Mouse (Mus musculus) liver, embryonic 16.5 days (tissue): ENCODE measurements around the gene Actr2. TPM values are rescaled to one million over a fixed set of nuclear protein-coding genes. Genes with fewer than 3 reads are reported as not detected.

Experiments
- ATAC-seq: fragments of 200-750 bp; cut with Nextera tagmentation; 2 replicates; pipeline ENCODE4 v1.8.0; 2017; ENCODE audit warnings: low read depth, mild to moderate bottlenecking, moderate number of reproducible peaks, moderate library complexity
- H3K27ac ChIP-seq: fragments of 300-500 bp; sonication (generic); 2 replicates; pipeline ENCODE4 v1.5.1; 2014; ENCODE audit warnings: mild to moderate bottlenecking, low read length
- H3K27me3 ChIP-seq: fragments of 300-500 bp; sonication (generic); 2 replicates; pipeline ENCODE4 v1.6.1; 2014; ENCODE audit warnings: low read depth, low read length, mixed read lengths; ENCODE audit not compliant: control insufficient read depth, insufficient read depth
- H3K36me3 ChIP-seq: fragments of 300-500 bp; sonication (generic); 2 replicates; pipeline ENCODE4 v1.6.1; 2014; ENCODE audit warnings: mild to moderate bottlenecking; ENCODE audit not compliant: control insufficient read depth, insufficient read depth
- H3K4me1 ChIP-seq: fragments of 300-500 bp; sonication (generic); 2 replicates; pipeline ENCODE4 v1.6.1; 2014; ENCODE audit warnings: low read depth, low read length, mixed read lengths; ENCODE audit not compliant: control insufficient read depth
- H3K4me2 ChIP-seq: fragments of 300-500 bp; sonication (generic); 2 replicates; pipeline ENCODE4 v1.6.1; 2014; ENCODE audit warnings: low read depth, low read length, mixed read lengths
- H3K4me3 ChIP-seq: fragments of 300-500 bp; sonication (generic); 2 replicates; pipeline ENCODE4 v1.5.1; 2014; ENCODE audit warnings: low read depth, mild to moderate bottlenecking, low read length
- H3K9ac ChIP-seq: fragments of 300-500 bp; sonication (generic); 2 replicates; pipeline ENCODE4 v1.6.1; 2014; ENCODE audit warnings: low read depth, low read length
- H3K9me3 ChIP-seq: fragments of 300-500 bp; sonication (generic); replicated peaks from 2 replicates; pipeline ENCODE4 v1.6.1; 2016; ENCODE audit warnings: low read length; ENCODE audit not compliant: control insufficient read depth
- WGBS: fragments of 180-500 bp; shearing (Covaris S2); extraction: QIAGEN DNeasy Blood & Tissue Kit; methylation state at CpG from one replicate; pipeline ENCODE4 v1.1.7; 2014; ENCODE audit not compliant: insufficient replicate concordance; 5-methylcytosine and 5-hydroxymethylcytosine counted together
- polyA plus RNA-seq: library from polyadenylated mRNA; unstranded; fragments of >200 nt; fragmentation: Nextera tagmentation; extraction: Ambion mirVana; gene quantifications from 2 replicates; pipeline ENCODE4 v1.2.1, GENCODE M21; 2015

The Actr2 gene
- polyA plus RNA-seq, 1 experiment from 2014 or later: 39.9 TPM

DNA sequence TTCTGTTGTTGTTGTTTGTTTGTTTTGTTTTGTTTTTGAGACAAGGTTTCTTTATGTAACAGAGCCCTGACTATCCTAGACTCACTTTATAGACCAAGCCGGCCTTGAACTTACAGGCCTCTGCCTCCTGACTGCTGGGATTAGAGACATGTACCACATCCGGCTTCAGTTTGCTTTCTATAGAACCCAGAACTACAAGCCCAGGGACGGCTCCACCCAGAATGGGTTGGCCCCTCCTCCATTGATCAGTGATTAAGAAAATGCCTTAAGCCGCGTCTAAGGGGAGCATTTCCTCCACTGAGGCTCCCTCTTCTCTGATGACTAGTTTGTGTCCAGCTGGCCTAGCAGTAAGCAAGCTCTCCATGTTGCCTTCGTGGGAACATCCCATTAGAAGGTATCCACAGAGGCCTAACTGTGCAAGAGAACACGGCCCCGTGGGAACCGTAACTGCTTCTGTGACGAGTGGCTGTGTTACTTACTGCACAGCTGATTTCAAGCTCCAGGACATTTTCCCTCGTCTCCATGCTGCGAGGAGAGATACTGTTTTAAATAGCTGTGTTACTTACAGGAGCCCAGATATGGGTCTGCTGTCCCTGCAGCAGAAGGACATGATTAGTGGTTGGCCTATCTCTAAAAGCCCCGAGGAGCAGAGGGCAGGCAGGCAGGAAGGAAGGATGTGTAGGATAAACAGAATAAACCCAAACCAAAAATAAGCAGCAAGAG, 59.7 kb downstream of the Actr2 start:
- Histone ChIP-seq H3K9me3 (no peaks in the 10 kb centered on the region), H3K4me2 (peak overlapping the region; percentile 31; the same call in 1 of the 2 replicates), H3K27ac (0 out of 2 replicates have a peak overlapping the region, but pooled peaks have one; percentile 9), H3K9ac (no peak overlapping the region), H3K27me3 (no peaks in the 10 kb centered on the region), H3K4me3 (no peak overlapping the region), H3K4me1 (peaks cover 5% of the 10 kb centered on the region), H3K36me3 (no peaks in the 10 kb centered on the region)
- ATAC-seq: peak; percentile 51
- WGBS: 23% methylated on average over 13 of the region's 13 CpGs

DNA sequence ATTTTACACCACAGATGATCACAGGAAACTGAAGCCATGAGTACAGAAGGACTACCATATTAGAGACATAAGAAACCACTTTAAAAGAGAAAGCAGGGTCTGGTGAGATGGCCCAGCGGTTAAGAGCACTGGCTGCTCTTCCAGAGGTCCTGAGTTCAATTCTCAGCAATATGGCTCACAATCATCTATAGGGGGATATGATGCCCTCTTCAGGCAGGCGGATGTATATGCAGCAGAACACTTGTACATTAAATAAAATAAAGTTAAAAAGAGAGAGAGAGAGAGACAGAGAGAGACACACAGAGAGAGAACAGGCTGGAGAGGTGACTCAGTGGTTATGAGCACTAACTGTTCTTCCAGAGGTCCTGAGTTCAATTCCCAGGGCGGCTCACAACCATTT, 67.1 kb downstream of the Actr2 start:
- H3K27ac ChIP-seq: no peak overlapping the region
- no peak for ATAC-seq
- H3K4me1 ChIP-seq: peaks cover 13% of the 10 kb centered on the region
- no peaks in the 10 kb centered on the region for H3K27me3 ChIP-seq
- no peak overlapping the region for H3K4me2 ChIP-seq
- WGBS: 49% methylated on average over 3 of the region's 3 CpGs
- H3K4me3 ChIP-seq: no peak overlapping the region
- H3K9ac ChIP-seq: no peak overlapping the region
- no peaks in the 10 kb centered on the region; the same call in 1 of the 2 replicates for H3K9me3 ChIP-seq
- H3K36me3 ChIP-seq: no peaks in the 10 kb centered on the region

DNA sequence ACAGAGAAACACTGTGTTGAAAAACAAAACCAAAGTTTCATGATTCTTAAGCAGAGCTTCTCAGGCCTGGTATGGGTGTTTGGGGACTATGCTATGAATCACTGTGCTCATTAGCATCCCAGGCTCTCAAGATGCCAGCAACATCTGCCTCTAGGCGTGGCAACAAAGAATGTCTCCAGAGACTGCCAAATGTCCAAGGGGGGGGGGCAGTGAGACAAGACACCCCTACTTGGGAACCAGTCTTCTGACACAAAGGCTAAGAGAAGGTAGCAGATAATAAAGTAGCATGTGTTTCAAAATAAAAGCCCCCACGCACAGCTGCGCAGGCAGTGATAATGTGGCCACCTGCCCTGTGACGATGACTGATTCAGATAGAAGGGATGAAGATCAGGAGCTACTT, 69.5 kb downstream of the Actr2 start:
- no peak overlapping the region for H3K27ac ChIP-seq
- peaks cover 13% of the 10 kb centered on the region for H3K4me1 ChIP-seq
- no peaks in the 10 kb centered on the region for H3K27me3 ChIP-seq
- H3K4me2 ChIP-seq: no peak overlapping the region
- WGBS: 40% methylated on average over 4 of the region's 4 CpGs
- no peaks in the 10 kb centered on the region for H3K36me3 ChIP-seq
- no peaks in the 10 kb centered on the region; the same call in 1 of the 2 replicates for H3K9me3 ChIP-seq
- ATAC-seq: peak; percentile 68
- no peak overlapping the region for H3K4me3 ChIP-seq
- H3K9ac ChIP-seq: no peak overlapping the region

DNA sequence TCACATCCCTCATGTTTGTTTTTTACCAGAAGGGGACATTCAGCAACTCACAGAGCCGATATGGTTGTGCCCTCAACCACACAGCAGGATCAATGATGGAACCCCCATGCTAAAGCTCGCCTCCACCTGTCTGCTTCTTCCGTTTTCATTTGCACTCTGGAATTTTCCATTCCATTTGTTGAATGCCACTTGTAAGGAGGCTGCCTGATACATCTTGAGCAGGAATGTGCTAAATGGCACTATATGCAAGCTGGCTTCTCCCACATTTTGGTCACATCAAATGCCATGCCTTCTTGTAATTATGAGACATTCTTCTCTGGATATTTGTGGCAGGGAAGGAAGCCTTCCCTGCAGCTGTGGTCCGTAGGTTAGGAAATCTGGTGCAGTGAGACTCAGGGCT, 70.6 kb downstream of the Actr2 start:
- no peak overlapping the region for H3K9ac ChIP-seq
- no peak overlapping the region for H3K4me2 ChIP-seq
- no peak overlapping the region for H3K4me3 ChIP-seq
- H3K36me3 ChIP-seq: no peaks in the 10 kb centered on the region
- H3K27ac ChIP-seq: no peak overlapping the region
- H3K4me1 ChIP-seq: peaks cover 13% of the 10 kb centered on the region
- no peaks in the 10 kb centered on the region; the same call in 1 of the 2 replicates for H3K9me3 ChIP-seq
- H3K27me3 ChIP-seq: no peaks in the 10 kb centered on the region
- no peak for ATAC-seq
- WGBS: 58% methylated on average over 4 of the region's 4 CpGs

DNA sequence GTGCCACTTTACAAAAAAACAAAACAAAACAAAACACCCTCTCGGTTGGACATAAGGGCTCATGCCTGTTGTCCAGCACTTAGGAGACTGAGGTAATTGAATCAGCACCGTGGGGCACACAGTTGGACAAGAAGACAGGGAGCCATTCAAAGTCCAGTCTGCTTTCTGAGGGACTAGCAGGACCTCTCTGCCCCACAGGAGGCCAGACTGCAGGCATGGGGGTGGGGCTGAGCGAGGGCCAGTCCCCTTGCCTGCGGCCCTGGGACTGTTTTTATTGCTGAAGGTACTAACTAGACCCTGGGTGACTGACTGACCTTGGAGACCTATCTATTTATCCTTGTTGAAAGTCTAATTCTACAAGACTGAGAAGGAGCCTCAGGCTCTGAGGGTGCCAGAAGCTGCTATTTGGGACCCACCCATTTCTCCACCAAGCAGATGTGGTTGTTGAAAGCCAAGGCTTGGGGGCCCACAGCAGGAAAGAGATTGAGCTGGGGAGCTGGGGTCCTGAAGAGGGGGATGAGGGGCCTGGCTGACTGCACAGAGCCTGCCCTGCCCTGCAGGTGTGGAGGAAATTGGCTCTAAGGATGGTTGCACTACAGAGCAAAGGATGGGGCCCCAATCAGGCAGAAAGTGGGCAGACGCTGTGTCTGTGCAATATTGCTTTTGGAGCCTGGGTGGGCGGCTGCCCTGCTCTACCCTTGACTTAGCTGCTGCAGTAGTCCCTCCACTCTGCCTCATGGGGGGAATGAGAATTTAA, 71.4 kb downstream of the Actr2 start:
- Histone ChIP-seq H3K4me1 (peaks cover 13% of the 10 kb centered on the region), H3K36me3 (no peaks in the 10 kb centered on the region)

DNA sequence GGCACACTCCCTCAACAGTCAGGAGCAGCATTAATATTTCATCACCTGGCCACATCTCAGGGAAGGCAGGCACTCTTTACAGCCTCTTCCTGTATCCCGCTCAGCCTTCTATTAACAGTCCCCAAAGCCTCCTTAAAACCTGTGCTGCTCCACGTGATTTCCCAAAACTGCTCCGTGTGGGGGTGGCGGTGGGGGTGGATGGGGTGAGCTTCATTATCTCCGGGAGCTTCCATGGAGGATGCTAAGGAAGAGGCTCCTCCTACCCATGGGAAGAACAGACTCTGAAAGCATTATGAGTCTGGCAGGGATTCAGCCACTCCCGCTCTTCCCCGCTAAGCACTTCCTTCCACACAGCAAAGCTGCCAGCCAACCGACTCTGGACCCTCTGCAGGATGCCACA, 74.0 kb downstream of the Actr2 start:
- H3K9me3 ChIP-seq: no peaks in the 10 kb centered on the region
- whole genome bisulfite sequencing: 41% methylated on average over 8 of the region's 8 CpGs
- H3K4me3 ChIP-seq: no peak overlapping the region
- no peaks in the 10 kb centered on the region for H3K27me3 ChIP-seq
- H3K4me1 ChIP-seq: peaks cover 13% of the 10 kb centered on the region
- no peak overlapping the region for H3K9ac ChIP-seq
- H3K27ac ChIP-seq: no peak overlapping the region
- no peaks in the 10 kb centered on the region for H3K36me3 ChIP-seq
- no peak overlapping the region for H3K4me2 ChIP-seq
- ATAC-seq: no peak

More for the DNA sequence above, 71.4 kb downstream of the Actr2 start:
- Histone ChIP-seq H3K9me3 (no peaks in the 10 kb centered on the region), H3K9ac (no peak overlapping the region), H3K27ac (no peak overlapping the region), H3K27me3 (no peaks in the 10 kb centered on the region), H3K4me2 (no peak overlapping the region), H3K4me3 (no peak overlapping the region)
- 0 out of 2 replicates have a peak, but pooled peaks have one; percentile 7 for ATAC-seq
- WGBS: 39% methylated on average over 6 of the region's 6 CpGs

DNA sequence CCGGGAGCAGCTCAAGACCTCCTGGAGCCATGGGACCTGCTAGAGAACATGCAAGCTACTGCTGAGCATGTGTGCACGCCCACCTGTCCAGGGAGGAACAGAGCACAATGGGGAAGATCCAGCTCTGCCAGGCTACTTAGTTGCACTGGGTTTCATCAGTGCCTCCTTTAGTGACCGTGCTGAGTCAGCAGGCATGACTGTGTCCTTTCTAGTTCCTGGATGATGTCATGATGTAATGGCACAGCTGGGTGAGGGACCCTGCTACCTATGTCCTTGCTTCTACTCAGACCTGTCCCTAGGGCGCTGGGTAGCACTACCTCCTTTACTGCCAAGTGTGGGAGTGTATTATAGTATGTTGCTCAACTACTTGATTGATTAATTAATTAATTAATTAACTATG, 75.0 kb downstream of the Actr2 start:
- WGBS: 59% methylated on average over 4 of the region's 4 CpGs
- H3K36me3 ChIP-seq: no peaks in the 10 kb centered on the region
- no peak overlapping the region for H3K4me2 ChIP-seq
- H3K27me3 ChIP-seq: no peaks in the 10 kb centered on the region
- H3K4me1 ChIP-seq: peaks cover 3% of the 10 kb centered on the region
- ATAC-seq: no peak
- H3K27ac ChIP-seq: no peak overlapping the region
- no peaks in the 10 kb centered on the region for H3K9me3 ChIP-seq
- no peak overlapping the region for H3K4me3 ChIP-seq
- no peak overlapping the region for H3K9ac ChIP-seq

DNA sequence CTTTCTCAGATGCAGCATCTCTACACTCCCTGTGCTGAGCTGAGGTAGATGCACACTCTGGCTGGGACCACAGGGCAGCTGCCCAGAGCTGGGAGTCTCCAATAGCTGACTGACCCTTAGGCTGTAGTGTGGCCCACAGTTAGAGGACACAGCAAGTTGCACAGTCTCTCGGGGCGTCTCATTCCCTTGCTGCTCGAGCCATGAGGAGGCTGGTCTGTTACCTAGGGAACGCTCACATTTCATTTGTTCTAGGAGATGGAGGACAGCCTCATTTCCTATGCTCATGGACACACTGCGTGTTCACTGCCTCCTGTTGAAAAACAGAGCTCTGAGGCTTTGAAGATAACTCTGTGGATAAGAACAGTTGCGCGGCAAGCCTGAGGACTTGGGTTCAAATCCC, 76.7 kb downstream of the Actr2 start:
- Histone ChIP-seq H3K4me1 (no peaks in the 10 kb centered on the region; the same call in 1 of the 2 replicates), H3K4me2 (no peak overlapping the region), H3K27me3 (no peaks in the 10 kb centered on the region), H3K9me3 (no peaks in the 10 kb centered on the region), H3K4me3 (no peak overlapping the region), H3K9ac (no peak overlapping the region), H3K36me3 (no peaks in the 10 kb centered on the region), H3K27ac (no peak overlapping the region)
- whole genome bisulfite sequencing: 84% methylated on average over 7 of the region's 7 CpGs
- ATAC-seq: no peak
